33 mouse cellular contexts compared by ENCODE assay signal in the genomic region with DNA sequence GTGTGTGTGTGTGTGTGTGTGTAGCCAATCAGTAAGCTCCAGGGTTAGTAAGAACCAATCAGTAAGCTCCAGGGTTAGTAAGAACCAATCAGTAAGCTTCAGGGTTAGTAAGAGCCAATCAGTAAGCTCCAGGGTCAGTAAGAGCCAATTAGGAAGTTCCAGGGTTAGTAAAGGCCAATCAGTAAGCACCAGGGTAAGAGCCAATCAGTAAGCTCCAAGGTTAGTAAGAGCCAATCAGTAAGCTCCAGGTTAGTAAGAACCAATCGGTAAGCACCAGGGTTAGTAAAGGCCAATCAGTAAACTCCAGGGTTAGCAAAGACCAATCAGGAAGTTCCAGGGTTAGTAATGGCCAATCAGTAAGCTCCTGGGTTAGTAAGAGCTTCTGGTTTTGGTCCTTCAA. TPM values are rescaled to one million over a fixed set of nuclear protein-coding genes. Genes with fewer than 3 reads are reported as not detected.
A peak's percentile ranks its signal among the peaks of the same experiment; 100 is the strongest.
DNase-seq lines count a peak whose midpoint lies in the region; ATAC-seq and TF ChIP-seq lines count a peak whose summit lies in the region.
"Had no signal": no experiment of that assay in that cellular context is flagged by ENCODE, and none has a peak within 500 bp of the region (broad histone marks: within the 10 kb centered on the region; RNA-seq: fewer than 3 reads in every experiment).

No protein-coding gene starts in this region.

- H3K4me2 ChIP-seq in midbrain, embryonic 11.5 days: no peak overlapping the region
- no peak overlapping the region for H3K4me2 ChIP-seq in midbrain, embryonic 14.5 days (ENCODE audit: low read length)
- H3K4me2 ChIP-seq: embryonic facial prominence, embryonic 13.5 days; embryonic facial prominence, embryonic 15.5 days; forebrain, embryonic 12.5 days had no signal

- H3K27ac ChIP-seq in midbrain, embryonic 11.5 days (ENCODE audit: low read depth, low read length): no peak overlapping the region
- no peak overlapping the region for H3K27ac ChIP-seq in midbrain, embryonic 14.5 days (replicated peaks; ENCODE audit: low read depth, low read length)
- no peak overlapping the region for H3K27ac ChIP-seq in ES-E14 (ENCODE audit: insufficient read depth, low read depth, low read length, poor library complexity, severe bottlenecking)
- H3K27ac ChIP-seq: embryonic facial prominence, embryonic 13.5 days; embryonic facial prominence, embryonic 15.5 days; forebrain, embryonic 10.5 days; forebrain, embryonic 12.5 days had no signal

- in situ Hi-C loops in ES-E14 (cut with MboI; ENCODE audit: low sequenced_read_pairs in 2 of 2, unreplicated experiment in 2 of 2): no loop called here

- H3K9ac ChIP-seq in midbrain, embryonic 11.5 days (ENCODE audit: low read length): no peak overlapping the region
- no peak overlapping the region for H3K9ac ChIP-seq in midbrain, embryonic 14.5 days (replicated peaks; ENCODE audit: low read length)
- no peak overlapping the region for H3K9ac ChIP-seq in ES-E14 (ENCODE audit: insufficient read depth, low read depth, low read length, poor library complexity, severe bottlenecking)
- H3K9ac ChIP-seq: embryonic facial prominence, embryonic 13.5 days; embryonic facial prominence, embryonic 15.5 days; forebrain, embryonic 12.5 days had no signal

- H3K4me1 ChIP-seq in midbrain, embryonic 11.5 days (ENCODE audit: control insufficient read depth, insufficient read depth, low read length): no peaks in the 10 kb centered on the region
- H3K4me1 ChIP-seq in midbrain, embryonic 14.5 days (ENCODE audit: control insufficient read depth, insufficient read depth, low read length): no peaks in the 10 kb centered on the region
- H3K4me1 ChIP-seq in ES-E14 (ENCODE audit: control insufficient read depth in 2 of 2, insufficient read depth in 2 of 2, low read length in 2 of 2, poor library complexity in 1 of 2): no peaks in the 10 kb centered on the region
- H3K4me1 ChIP-seq: forebrain, embryonic 10.5 days; forebrain, embryonic 12.5 days had no signal

- H3K36me3 ChIP-seq in midbrain, embryonic 11.5 days (ENCODE audit: control insufficient read depth, insufficient read depth, low read length): no peaks in the 10 kb centered on the region
- H3K36me3 ChIP-seq in midbrain, embryonic 14.5 days (ENCODE audit: control insufficient read depth, insufficient read depth, low read length): no peaks in the 10 kb centered on the region
- H3K36me3 ChIP-seq in ES-E14 (ENCODE audit: control insufficient read depth, insufficient read depth, low read length, poor library complexity, severe bottlenecking): no peaks in the 10 kb centered on the region
- H3K36me3 ChIP-seq: embryonic facial prominence, embryonic 13.5 days; embryonic facial prominence, embryonic 15.5 days; forebrain, embryonic 10.5 days; forebrain, embryonic 12.5 days had no signal

- no peak for ATAC-seq in midbrain, embryonic 11.5 days (ENCODE audit: low FRiP score)
- no peak for ATAC-seq in midbrain, embryonic 14.5 days (ENCODE audit: low FRiP score, low TSS enrichment)
- ATAC-seq in monocyte, adult 5-6 weeks (replicated peaks; ENCODE audit: insufficient number of reproducible peaks, low FRiP score, low TSS enrichment, poor library complexity, severe bottlenecking): no peak
- ATAC-seq: activated CD4-positive, CD25-positive, alpha-beta regulatory T cell, adult 4 months; CD4-positive, CD25-positive, alpha-beta regulatory T cell, adult 4 months; forebrain, embryonic 14.5 days; forebrain, embryonic 16.5 days; Patski had no signal

- H3K9me3 ChIP-seq in midbrain, embryonic 11.5 days (ENCODE audit: control insufficient read depth, low read length): no peaks in the 10 kb centered on the region
- no peaks in the 10 kb centered on the region for H3K9me3 ChIP-seq in midbrain, embryonic 14.5 days (ENCODE audit: control insufficient read depth, low read length)
- H3K9me3 ChIP-seq in ES-E14 (ENCODE audit: control insufficient read depth, insufficient read depth, low read depth, low read length): no peaks in the 10 kb centered on the region
- H3K9me3 ChIP-seq: embryonic facial prominence, embryonic 13.5 days; embryonic facial prominence, embryonic 15.5 days; forebrain, embryonic 10.5 days; forebrain, embryonic 12.5 days had no signal

- H3K4me3 ChIP-seq in midbrain, embryonic 11.5 days (ENCODE audit: low read depth, low read length): no peak overlapping the region
- no peak overlapping the region for H3K4me3 ChIP-seq in midbrain, embryonic 14.5 days (replicated peaks; ENCODE audit: low read depth, low read length)
- H3K4me3 ChIP-seq in ES-E14 (ENCODE audit: insufficient read depth in 1 of 2, low read depth in 1 of 2, low read length in 2 of 2, poor library complexity in 1 of 2, severe bottlenecking in 1 of 2): no peak overlapping the region
- H3K4me3 ChIP-seq: embryonic facial prominence, embryonic 13.5 days; embryonic facial prominence, embryonic 15.5 days; erythroblast, embryonic 14.5 days; forebrain, embryonic 10.5 days; forebrain, embryonic 12.5 days had no signal

- intact Hi-C loops in left cerebral cortex, postnatal 14 days (cut with DNase I): no loop called here
- intact Hi-C loops in left cerebral cortex, postnatal 10 days (cut with DNase I): no loop called here

- WGBS in midbrain, embryonic 11.5 days: 97% methylated on average over 1 of the region's 1 CpGs
- 100% methylated on average over 1 of the region's 1 CpGs for WGBS in midbrain, embryonic 14.5 days

- no peaks in the 10 kb centered on the region for H3K27me3 ChIP-seq in midbrain, embryonic 11.5 days (ENCODE audit: control insufficient read depth, insufficient read depth, low read length)
- H3K27me3 ChIP-seq in midbrain, embryonic 14.5 days (ENCODE audit: control insufficient read depth, insufficient read depth, low read length): no peaks in the 10 kb centered on the region
- H3K27me3 ChIP-seq: CH12.LX; embryonic facial prominence, embryonic 13.5 days; embryonic facial prominence, embryonic 15.5 days; forebrain, embryonic 12.5 days had no signal

- peak; percentile 47 for DNase-seq in midbrain, embryonic 11.5 days (ENCODE audit: low spot score, missing footprints)
- DNase-seq in midbrain, embryonic 14.5 days: no peak
- DNase-seq in ES-E14 (ENCODE audit: low read depth, low spot score) (no peak), R1 (ENCODE audit: low read depth, low spot score) (peak; percentile 67)
- DNase-seq in left cerebral cortex, postnatal 14 days (ENCODE audit: low spot score in 2 of 2): no peak
- no peak for DNase-seq in left cerebral cortex, postnatal 10 days (ENCODE audit: extremely low spot score in 1 of 2, low spot score in 2 of 2)
- DNase-seq: adrenal gland, adult 8-10 months; adrenal gland, postnatal 14 days; B cell, adult 2 months; cerebellum, adult 11 months; cerebellum, adult 18-20 months; cerebellum, adult 8-10 months; cerebellum, adult 9-11 months; cerebellum, postnatal 14 days; cerebellum, postnatal 36 days; embryo, embryonic 11 days had no signal

TF ChIP-seq in ES-E14, 5 proteins besides CTCF, POLR2A, EP300 and RAD21:
- TF ChIP-seq ZNF384 (IDR thresholded peaks at IDR 0.05; ENCODE audit: low read depth, low read length) (no peak), CHD2 (IDR thresholded peaks at IDR 0.05; ENCODE audit: low read depth, low read length) (peak; percentile 86), MAFK (IDR thresholded peaks at IDR 0.05; ENCODE audit: insufficient read depth, low read depth, low read length) (no peak), HCFC1 (IDR thresholded peaks at IDR 0.05; ENCODE audit: borderline replicate concordance, insufficient read depth, low read length) (no peak)

RNA-seq across cellular contexts. Expression of gene Gjb2, which starts 21.6 kb away (rescaled TPM):
- 6.7 and 7.5 TPM in 2 replicates for polyA plus RNA-seq in midbrain, embryonic 11.5 days (2014; fragmentation: Nextera tagmentation; extraction: Ambion mirVana)
- polyA plus RNA-seq in midbrain, embryonic 14.5 days (2014; fragmentation: Nextera tagmentation; extraction: Ambion mirVana): 11.2 TPM in 1 of 2 replicates, not detected in the other
- total RNA-seq in ES-E14 (2012; rRNA removed): 0.58 and 0.76 TPM in 2 replicates
- total RNA-seq in left cerebral cortex, postnatal 14 days (2021): 10 to 100 TPM; 10.2 to 11.8 TPM
- total RNA-seq in left cerebral cortex, postnatal 10 days (2021): 10 to 100 TPM in 1 of 2 experiments, 1 to 10 TPM in 1; 8.4 to 10.7 TPM
- 8.2 to 9.6 TPM (median 9.0 TPM) in 3 replicates for total RNA-seq in monocyte, adult 5-6 weeks (2017)
- total RNA-seq: CH12.LX; common myeloid progenitor, adult 5-6 weeks had no signal

RNA-seq across cellular contexts. Expression of gene Gja3, which starts 25.0 kb away (rescaled TPM):
- 0.44 TPM in 1 of 2 replicates, not detected in the other for polyA plus RNA-seq in midbrain, embryonic 11.5 days (2014; fragmentation: Nextera tagmentation; extraction: Ambion mirVana)
- polyA plus RNA-seq in midbrain, embryonic 14.5 days (2014; fragmentation: Nextera tagmentation; extraction: Ambion mirVana): not detected in 2 replicates
- 0.31 and 1.1 TPM in 2 replicates for total RNA-seq in ES-E14 (2012; rRNA removed)
- under 1 TPM; 0.15 to 0.44 TPM for total RNA-seq in left cerebral cortex, postnatal 14 days (2021)
- under 1 TPM; 0.61 to 0.71 TPM for total RNA-seq in left cerebral cortex, postnatal 10 days (2021)
- total RNA-seq in monocyte, adult 5-6 weeks (2017): not detected in 3 replicates
- total RNA-seq: adrenal gland, adult 18-20 months; adrenal gland, adult 8-10 months; adrenal gland, postnatal 14 days; CH12.LX; common myeloid progenitor, adult 5-6 weeks had no signal
- polyA plus RNA-seq: activated CD4-positive, CD25-positive, alpha-beta regulatory T cell, adult 4 months; CD4-positive, CD25-positive, alpha-beta regulatory T cell, adult 4 months; erythroblast, embryonic 14.5 days; Patski had no signal

RNA-seq across cellular contexts. Expression of gene Gm4491, which starts 32.8 kb away (rescaled TPM):
- not detected in 2 replicates for polyA plus RNA-seq in midbrain, embryonic 11.5 days (2014; fragmentation: Nextera tagmentation; extraction: Ambion mirVana)
- polyA plus RNA-seq in midbrain, embryonic 14.5 days (2014; fragmentation: Nextera tagmentation; extraction: Ambion mirVana): 0.22 TPM in 1 of 2 replicates, not detected in the other
- not detected in 2 replicates for total RNA-seq in ES-E14 (2012; rRNA removed)
- under 1 TPM; 0.22 to 0.57 TPM for total RNA-seq in left cerebral cortex, postnatal 14 days (2021)
- under 1 TPM in 1 of 2 experiments, not detected in 1; 0.94 TPM for total RNA-seq in left cerebral cortex, postnatal 10 days (2021)
- total RNA-seq in monocyte, adult 5-6 weeks (2017): not detected in 3 replicates
- total RNA-seq: adrenal gland, adult 18-20 months; adrenal gland, adult 8-10 months; adrenal gland, postnatal 14 days; adrenal gland, postnatal 4 days; CH12.LX; common myeloid progenitor, adult 5-6 weeks had no signal
- polyA plus RNA-seq: activated CD4-positive, CD25-positive, alpha-beta regulatory T cell, adult 4 months; brain, embryonic 14.5 days; embryonic facial prominence, embryonic 11.5 days; embryonic facial prominence, embryonic 15.5 days; erythroblast, embryonic 14.5 days; forebrain, embryonic 10.5 days; forebrain, embryonic 12.5 days; forebrain, embryonic 14.5 days; forebrain, embryonic 16.5 days; Patski had no signal

RNA-seq across cellular contexts. Expression of gene Gjb6, which starts 50.5 kb away (rescaled TPM):
- polyA plus RNA-seq in midbrain, embryonic 11.5 days (2014; fragmentation: Nextera tagmentation; extraction: Ambion mirVana): 2.9 and 3.0 TPM in 2 replicates
- 0.77 and 9.8 TPM in 2 replicates for polyA plus RNA-seq in midbrain, embryonic 14.5 days (2014; fragmentation: Nextera tagmentation; extraction: Ambion mirVana)
- total RNA-seq in ES-E14 (2012; rRNA removed): not detected in 2 replicates
- 10 to 100 TPM; 71.2 to 83.5 TPM for total RNA-seq in left cerebral cortex, postnatal 14 days (2021)
- total RNA-seq in left cerebral cortex, postnatal 10 days (2021): 10 to 100 TPM; 23.8 to 53.7 TPM
- not detected in 3 replicates for total RNA-seq in monocyte, adult 5-6 weeks (2017)
- total RNA-seq: adrenal gland, adult 18-20 months; adrenal gland, postnatal 14 days; adrenal gland, postnatal 4 days; CH12.LX; common myeloid progenitor, adult 5-6 weeks had no signal
- polyA plus RNA-seq: activated CD4-positive, CD25-positive, alpha-beta regulatory T cell, adult 4 months; erythroblast, embryonic 14.5 days; Patski had no signal

Comparison
In these comparisons a context has a peak if more than half of its experiments do, and no peak if none do; other contexts are left out.
1. DNase-seq: peak in midbrain, embryonic 11.5 days (single experiment) and R1 (single experiment); none in midbrain, embryonic 14.5 days (single experiment), ES-E14 (single experiment), left cerebral cortex, postnatal 14 days (0 of 2) and left cerebral cortex, postnatal 10 days (0 of 2).